Mouse (Mus musculus) heart, postnatal 10 days (tissue): ENCODE measurements around the gene Gfpt1. TPM values are rescaled to one million over a fixed set of nuclear protein-coding genes. Genes with fewer than 3 reads are reported as not detected.

Source experiments
- DNase-seq, 2 experiments: peaks; one replicate each; pipeline ENCODE4 v3.0.0; 2021
- intact Hi-C: fragments of 180-260 bp; cut with DNase I; formaldehyde crosslinking; loops from one replicate; pipeline ENCODE4 v1.15.1; 2025
- total RNA-seq, 2 experiments: library from RNA; stranded (reverse); gene quantifications; 2 replicates each; pipeline ENCODE4 v1.2.3; 2021

Gfpt1 gene
- total RNA-seq, 2 experiments from 2014 or later = 18.2 to 19.6 TPM

GRCm38 (mm10) chr6:87129861-87130260 is 87.2 kb downstream of the Gfpt1 start:
- intact Hi-C loops = no loop called here
- no peak for DNase-seq

- intact Hi-C loops = no loop called here
- DNase-seq = no peak
Observed at GRCm38 (mm10) chr6:87130628-87131027, 88.0 kb downstream of the Gfpt1 start.

GRCm38 (mm10) chr6:87131078-87131477 is 88.4 kb downstream of the Gfpt1 start:
- intact Hi-C loops = no loop called here
- DNase-seq = no peak

GRCm38 (mm10) chr6:87133520-87133919 is 90.9 kb downstream of the Gfpt1 start:
- intact Hi-C loops = no loop called here
- no peak for DNase-seq

GRCm38 (mm10) chr6:87133966-87134546 is 91.4 kb downstream of the Gfpt1 start:
- intact Hi-C loops = no loop called here
- DNase-seq = no peak

- intact Hi-C loops = no loop called here
- DNase-seq = no peak
Observed at GRCm38 (mm10) chr6:87138479-87138878, 95.8 kb downstream of the Gfpt1 start.

GRCm38 (mm10) chr6:87139796-87140553 is 97.3 kb downstream of the Gfpt1 start:
- intact Hi-C loops = no loop called here
- DNase-seq = peak; percentile 43 to 48

Other genes with a start within 250 kb of the Gfpt1 start
- gene Anxa4, start 249.3 kb upstream of the Gfpt1 start, total RNA-seq = 10 to 100 TPM; 38.5 to 39.6 TPM
- 100 to 1,000 TPM in 1 of 2 experiments, 10 to 100 TPM in 1; 95.7 to 103 TPM for gene Aak1, start 193.3 kb upstream of the Gfpt1 start, total RNA-seq
- gene Nfu1, start 33.6 kb upstream of the Gfpt1 start, total RNA-seq = 10 to 100 TPM; 72.8 to 77.8 TPM
- not detected for gene D6Ertd527e, start 61.9 kb downstream of the Gfpt1 start, total RNA-seq